Mouse (Mus musculus) gastrocnemius, postnatal 14 days (tissue): ENCODE measurements around the gene Ilf3. TPM values are rescaled to one million over a fixed set of nuclear protein-coding genes. Genes with fewer than 3 reads are reported as not detected.
A peak's percentile ranks its signal among the peaks of the same experiment; 100 is the strongest.

ENCODE experiments used
- DNase-seq: peaks from one replicate; pipeline ENCODE4 v3.0.0; 2021; ENCODE audit warnings: mixed read lengths
- intact Hi-C: fragments of 180-260 bp; cut with DNase I; formaldehyde crosslinking; loops from one replicate; pipeline ENCODE4 v1.15.1; 2025; ENCODE audit warnings: low total_unique reads
- total RNA-seq, 2 experiments: library from RNA; stranded (reverse); gene quantifications; 2 replicates each; pipeline ENCODE4 v1.2.3; 2021

The Ilf3 gene
- total RNA-seq, 2 experiments from 2014 or later = 22.3 to 28.5 TPM

- DNase-seq = no peak
- intact Hi-C loops = no loop called here
Measured at GRCm38 (mm10) chr9:21430724-21431123, 63.1 kb downstream of the Ilf3 start.

- intact Hi-C loops = no loop called here
- DNase-seq = no peak
Measured at GRCm38 (mm10) chr9:21432066-21432465, 64.4 kb downstream of the Ilf3 start.

DNA sequence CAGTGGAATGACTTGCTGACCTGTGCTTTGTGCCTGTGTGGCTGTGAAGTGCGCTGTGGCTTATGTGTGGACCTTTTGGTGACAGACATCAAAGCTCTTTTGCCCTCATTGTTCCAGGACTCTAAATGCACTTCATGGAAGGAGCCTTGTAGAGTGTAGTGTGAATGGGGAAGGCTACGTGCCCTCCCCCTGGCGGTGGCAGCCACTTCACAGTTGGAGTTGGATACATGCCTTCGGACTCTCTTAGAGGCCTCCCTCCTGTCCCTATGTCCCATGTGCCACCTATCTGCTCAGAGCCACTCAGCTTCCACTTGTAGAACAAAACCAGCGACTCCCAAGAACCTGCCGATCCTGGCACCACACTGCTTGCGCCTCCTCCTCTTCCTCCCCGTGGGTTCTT, 66.1 kb downstream of the Ilf3 start:
- no peak for DNase-seq
- intact Hi-C loops = no loop called here

DNA sequence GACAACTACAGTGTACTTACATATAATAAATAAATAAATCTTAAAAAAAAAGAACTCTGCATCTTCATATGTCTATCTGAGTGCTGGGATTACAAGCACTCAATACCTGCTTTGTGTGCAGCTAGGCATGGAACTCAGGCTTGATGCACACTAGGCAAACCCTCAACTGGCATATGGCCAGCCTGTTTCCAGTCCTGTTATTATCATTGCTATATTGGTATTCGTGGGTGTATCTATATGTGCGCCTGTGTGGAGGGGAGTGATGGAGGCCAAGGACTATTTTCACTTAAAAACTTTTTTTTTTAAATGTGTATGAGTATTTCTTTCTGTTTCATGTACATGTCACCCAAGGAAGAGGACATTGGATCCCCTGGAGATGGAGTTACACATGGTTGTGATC, 66.7 kb downstream of the Ilf3 start:
- DNase-seq = no peak
- intact Hi-C loops = no loop called here

GRCm38 (mm10) chr9:21435777-21436635, 68.3 kb downstream of the Ilf3 start:
- intact Hi-C loops = no loop called here
- no peak for DNase-seq

- no peak for DNase-seq
- intact Hi-C loops = no loop called here
Measured at GRCm38 (mm10) chr9:21437577-21437976, 69.9 kb downstream of the Ilf3 start.

GRCm38 (mm10) chr9:21438219-21438618, 70.5 kb downstream of the Ilf3 start:
- intact Hi-C loops = no loop called here

GRCm38 (mm10) chr9:21439456-21439855, 71.8 kb downstream of the Ilf3 start:
- intact Hi-C loops = no loop called here
- DNase-seq = no peak

More at GRCm38 (mm10) chr9:21438219-21438618, 70.5 kb downstream of the Ilf3 start:
- peak; percentile 56 for DNase-seq

DNA sequence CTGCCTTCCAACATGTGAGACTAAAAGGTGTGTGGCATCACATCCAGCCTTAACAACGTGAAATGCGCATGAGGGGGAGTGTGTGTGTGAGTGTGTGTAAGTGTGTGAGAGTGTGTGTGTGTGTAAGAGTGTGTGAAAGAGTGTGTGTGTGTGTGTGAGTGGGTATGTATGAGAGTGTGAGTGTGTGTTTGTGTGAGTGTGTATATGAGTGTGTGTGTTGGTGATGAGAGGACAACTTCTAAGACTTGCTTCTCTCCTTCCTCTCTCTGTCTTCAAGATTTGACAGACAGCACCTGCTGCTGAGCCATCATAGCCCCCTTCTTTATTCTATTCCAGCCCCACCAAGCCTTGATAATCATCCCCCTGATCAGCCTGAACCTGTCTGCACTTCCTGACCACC, 72.2 kb downstream of the Ilf3 start:
- intact Hi-C loops = no loop called here
- DNase-seq = no peak

DNA sequence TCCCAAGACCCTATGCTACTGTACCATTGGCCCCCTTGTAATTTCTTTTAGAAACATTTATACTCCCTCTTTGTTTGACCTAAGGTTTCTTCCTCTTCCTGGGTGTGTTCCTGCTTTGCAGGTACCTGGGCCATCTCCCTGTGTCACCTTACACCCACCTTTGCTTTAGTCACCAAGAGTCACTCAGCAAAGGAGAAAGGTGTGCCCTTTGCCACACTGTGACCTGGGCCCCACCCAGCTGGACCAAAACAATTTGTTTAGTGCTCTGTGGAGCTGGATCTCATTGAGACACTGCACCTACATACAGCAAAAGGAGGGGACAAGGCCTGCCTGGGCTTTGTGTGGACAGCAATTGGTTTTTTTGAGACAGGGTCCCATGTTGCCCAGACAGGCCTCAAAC, 72.7 kb downstream of the Ilf3 start:
- intact Hi-C loops = no loop called here

DNA sequence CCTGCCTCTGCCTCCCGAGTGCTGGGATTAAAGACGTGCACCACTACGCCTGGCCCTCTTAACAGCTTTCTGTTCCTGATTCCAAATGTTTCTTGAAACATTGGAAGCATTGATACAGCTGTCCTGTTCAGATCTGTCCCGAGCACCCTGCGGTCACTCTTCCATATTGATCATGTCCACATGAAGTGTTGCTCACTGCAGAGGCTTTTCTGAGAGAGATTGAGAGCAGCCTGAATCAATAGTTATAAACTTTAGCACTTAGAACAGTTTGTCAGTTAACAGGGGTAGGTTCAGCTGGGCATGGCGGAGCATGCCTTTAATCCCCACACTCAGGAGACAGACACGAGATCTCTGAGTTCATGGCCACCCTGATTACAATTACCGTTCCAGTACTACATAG, 76.2 kb downstream of the Ilf3 start:
- intact Hi-C loops = no loop called here
- DNase-seq = no peak

More for the DNA sequence above, 72.7 kb downstream of the Ilf3 start:
- DNase-seq = no peak

DNA sequence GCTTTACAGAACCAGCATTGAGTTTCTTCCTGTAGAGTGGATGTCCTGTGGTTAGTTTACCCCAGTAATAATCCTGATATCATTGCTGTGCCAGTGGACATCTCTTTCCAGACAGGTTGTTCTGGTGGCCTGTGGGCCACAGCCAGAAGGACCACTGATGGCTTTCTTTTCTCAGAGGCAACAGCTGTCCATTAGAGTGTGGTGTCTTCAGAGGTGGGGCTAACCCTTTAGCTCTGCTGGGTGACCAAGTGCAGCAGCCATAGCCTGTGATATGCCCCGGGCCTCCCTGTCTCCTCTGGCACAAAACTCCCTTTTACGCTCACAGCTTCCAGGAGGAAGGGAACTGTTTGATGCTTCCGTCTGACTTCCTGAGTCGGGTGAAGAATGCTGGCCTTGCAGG, 76.9 kb downstream of the Ilf3 start:
- DNase-seq = no peak
- intact Hi-C loops = no loop called here

DNA sequence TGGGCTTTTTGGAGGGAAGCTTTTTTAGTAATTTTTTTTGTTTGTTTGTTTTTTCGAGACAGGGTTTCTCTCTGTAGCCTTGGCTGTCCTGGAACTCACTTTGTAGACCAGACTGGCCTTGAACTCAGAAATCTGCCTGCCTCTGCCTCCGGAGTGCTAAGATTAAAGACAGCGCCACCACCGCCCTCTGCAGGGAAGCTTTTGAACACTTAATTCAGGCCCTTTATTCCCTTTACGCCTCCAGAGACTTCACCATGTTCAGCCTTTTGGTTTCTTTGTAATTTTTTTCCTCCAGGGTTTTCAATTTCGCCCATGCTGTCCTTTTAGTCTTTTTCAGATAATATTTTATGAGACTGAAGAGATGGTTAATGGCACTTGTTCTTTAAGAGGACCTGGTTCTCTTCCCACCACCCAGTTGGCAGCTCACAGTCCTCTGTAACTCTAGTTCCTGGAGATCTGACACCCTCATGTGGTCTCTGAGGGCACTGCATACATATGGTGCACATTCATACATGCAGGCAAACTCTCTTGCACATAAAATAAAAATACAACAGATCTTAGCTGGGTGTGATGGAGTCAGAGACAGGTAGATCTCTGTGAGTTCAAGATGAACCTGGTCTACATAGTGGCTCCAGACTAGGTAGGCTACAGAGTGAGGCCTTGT, 77.5 kb downstream of the Ilf3 start:
- DNase-seq = no peak
- intact Hi-C loops = no loop called here

GRCm38 (mm10) chr9:21447778-21448177, 80.1 kb downstream of the Ilf3 start:
- no peak for DNase-seq
- intact Hi-C loops = no loop called here

- intact Hi-C loops = no loop called here
- DNase-seq = no peak
Measured at GRCm38 (mm10) chr9:21449710-21450109, 82.0 kb downstream of the Ilf3 start.

- intact Hi-C loops = no loop called here
- no peak for DNase-seq
Measured at GRCm38 (mm10) chr9:21450270-21450669, 82.6 kb downstream of the Ilf3 start.

GRCm38 (mm10) chr9:21451391-21451790, 83.7 kb downstream of the Ilf3 start:
- intact Hi-C loops = no loop called here
- no peak for DNase-seq

DNA sequence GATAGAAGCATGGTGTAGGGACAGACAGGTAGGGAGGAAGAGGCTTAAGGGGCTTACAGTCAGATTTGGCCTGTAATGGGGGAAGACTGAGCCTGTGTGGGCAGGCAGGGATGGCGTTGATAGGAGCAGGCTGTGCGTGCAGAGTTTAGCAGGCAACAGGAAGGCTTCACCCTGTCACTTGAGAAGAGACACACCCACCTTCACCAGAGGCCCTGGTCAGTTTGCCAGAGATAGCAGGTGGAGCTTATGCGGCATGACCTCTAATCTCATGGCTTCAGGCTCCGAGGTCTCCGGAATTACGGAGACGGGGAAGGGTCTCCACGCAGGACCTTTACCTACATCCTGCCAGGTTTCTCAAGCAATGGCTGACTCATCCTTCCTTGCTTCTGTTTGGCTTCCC, 84.2 kb downstream of the Ilf3 start:
- intact Hi-C loops = no loop called here
- peak; percentile 38 for DNase-seq

DNA sequence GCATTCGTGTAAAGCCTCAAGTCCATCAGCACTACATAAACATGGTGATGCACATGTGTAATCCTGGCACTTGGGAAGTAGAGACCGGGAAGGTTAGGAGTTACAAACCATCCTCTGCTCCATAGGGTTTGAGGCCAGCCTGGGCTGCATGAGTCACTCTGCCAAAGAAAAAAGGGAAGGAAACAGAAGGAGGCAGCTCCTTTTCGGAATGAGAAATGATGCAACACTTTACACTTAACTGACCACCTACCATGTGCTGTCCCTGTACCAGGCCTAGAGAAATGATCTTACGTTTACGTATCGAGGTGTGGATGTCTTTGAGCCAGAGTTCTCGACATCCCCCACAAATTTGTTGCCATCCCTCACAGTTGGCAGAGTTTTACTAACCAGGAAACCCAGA, 85.3 kb downstream of the Ilf3 start:
- intact Hi-C loops = no loop called here
- no peak for DNase-seq

GRCm38 (mm10) chr9:21453459-21453858, 85.8 kb downstream of the Ilf3 start:
- intact Hi-C loops = no loop called here
- DNase-seq = no peak

GRCm38 (mm10) chr9:21454556-21454955, 86.9 kb downstream of the Ilf3 start:
- intact Hi-C loops = no loop called here

More at GRCm38 (mm10) chr9:21454556-21454955, 86.9 kb downstream of the Ilf3 start:
- DNase-seq = no peak
